23 mouse cellular contexts compared by ENCODE assay signal in genomic region chr12:6400591-6400990, GRCm38 (mm10).
A peak's percentile ranks its signal among the peaks of the same experiment; 100 is the strongest.
DNase-seq lines count a peak whose midpoint lies in the region; ATAC-seq and TF ChIP-seq lines count a peak whose summit lies in the region.
"Had no signal": no experiment of that assay in that cellular context is flagged by ENCODE, and none has a peak within 500 bp of the region (broad histone marks: within the 10 kb centered on the region; RNA-seq: fewer than 3 reads in every experiment).

No protein-coding gene starts in this region.

- peaks cover 4% of the 10 kb centered on the region; the same call in 1 of the 2 replicates for H3K4me1 ChIP-seq in forebrain, embryonic 16.5 days (replicated peaks; ENCODE audit: control insufficient read depth, insufficient read depth, low read length)
- no peaks in the 10 kb centered on the region; the same call in 1 of the 2 replicates for H3K4me1 ChIP-seq in forebrain, postnatal 0 days (ENCODE audit: insufficient read depth)
- H3K4me1 ChIP-seq in limb, embryonic 14.5 days (ENCODE audit: control insufficient read depth, insufficient read depth, low read length), result no peaks in the 10 kb centered on the region
- H3K4me1 ChIP-seq in limb, embryonic 10.5 days, result no peaks in the 10 kb centered on the region
- H3K4me1 ChIP-seq: embryonic facial prominence, embryonic 15.5 days; forebrain, embryonic 10.5 days; heart, embryonic 10.5 days had no signal

- peak overlapping the region; percentile 28; the same call in 1 of the 2 replicates for H3K27ac ChIP-seq in forebrain, embryonic 16.5 days (ENCODE audit: low read length)
- no peak overlapping the region for H3K27ac ChIP-seq in forebrain, postnatal 0 days (ENCODE audit: low read depth, low read length)
- H3K27ac ChIP-seq in limb, embryonic 14.5 days (replicated peaks; ENCODE audit: low read depth, low read length), result no peak overlapping the region
- no peak overlapping the region for H3K27ac ChIP-seq in limb, embryonic 10.5 days
- H3K27ac ChIP-seq: embryonic facial prominence, embryonic 15.5 days; forebrain, embryonic 10.5 days; heart, embryonic 10.5 days had no signal

- ATAC-seq in forebrain, embryonic 16.5 days, result no peak
- ATAC-seq in forebrain, postnatal 0 days, result no peak
- ATAC-seq in limb, embryonic 14.5 days (ENCODE audit: low FRiP score, low read depth), result no peak
- ATAC-seq: activated CD4-positive, CD25-positive, alpha-beta regulatory T cell, adult 4 months; hindbrain, embryonic 16.5 days; Patski had no signal

- no peaks in the 10 kb centered on the region for H3K27me3 ChIP-seq in forebrain, embryonic 16.5 days (replicated peaks; ENCODE audit: control insufficient read depth, insufficient read depth, low read length)
- no peaks in the 10 kb centered on the region for H3K27me3 ChIP-seq in forebrain, postnatal 0 days (ENCODE audit: insufficient read depth, low read length)
- H3K27me3 ChIP-seq in limb, embryonic 14.5 days (ENCODE audit: control insufficient read depth, insufficient read depth, low read length), result no peaks in the 10 kb centered on the region
- H3K27me3 ChIP-seq in limb, embryonic 10.5 days (ENCODE audit: low read depth, poor library complexity, severe bottlenecking), result no peaks in the 10 kb centered on the region
- H3K27me3 ChIP-seq: embryonic facial prominence, embryonic 15.5 days; Patski had no signal

- H3K4me2 ChIP-seq in forebrain, embryonic 16.5 days (ENCODE audit: low read length), result no peak overlapping the region
- no peak overlapping the region for H3K4me2 ChIP-seq in forebrain, postnatal 0 days (ENCODE audit: low read depth)
- no peak overlapping the region for H3K4me2 ChIP-seq in limb, embryonic 14.5 days (replicated peaks; ENCODE audit: low read depth, low read length, severe bottlenecking)
- H3K4me2 ChIP-seq: embryonic facial prominence, embryonic 15.5 days had no signal

- WGBS in forebrain, embryonic 16.5 days, result 39% methylated on average over 3 of the region's 3 CpGs
- 42% methylated on average over 3 of the region's 3 CpGs for WGBS in forebrain, postnatal 0 days
- 57% methylated on average over 3 of the region's 3 CpGs for WGBS in limb, embryonic 14.5 days
- 79% methylated on average over 3 of the region's 3 CpGs for WGBS in limb, embryonic 10.5 days

- H3K9me3 ChIP-seq in forebrain, embryonic 16.5 days (ENCODE audit: control insufficient read depth, low read length), result no peaks in the 10 kb centered on the region
- H3K9me3 ChIP-seq in forebrain, postnatal 0 days (ENCODE audit: low read length), result no peaks in the 10 kb centered on the region
- H3K9me3 ChIP-seq in limb, embryonic 14.5 days (ENCODE audit: control insufficient read depth, low read length), result no peaks in the 10 kb centered on the region
- no peaks in the 10 kb centered on the region for H3K9me3 ChIP-seq in limb, embryonic 10.5 days (replicated peaks)
- H3K9me3 ChIP-seq: embryonic facial prominence, embryonic 15.5 days; forebrain, embryonic 10.5 days; heart, embryonic 10.5 days had no signal

- no peak for TF ChIP-seq POLR2A in limb, embryonic 14.5 days (IDR thresholded peaks at IDR 0.05; ENCODE audit: borderline replicate concordance, extremely low read depth, insufficient read depth, insufficient read length)

- no peak overlapping the region for H3K4me3 ChIP-seq in forebrain, embryonic 16.5 days (replicated peaks; ENCODE audit: low read length)
- H3K4me3 ChIP-seq in forebrain, postnatal 0 days (ENCODE audit: low read depth, low read length), result no peak overlapping the region
- H3K4me3 ChIP-seq in limb, embryonic 14.5 days (replicated peaks; ENCODE audit: low read length), result no peak overlapping the region
- no peak overlapping the region for H3K4me3 ChIP-seq in limb, embryonic 10.5 days
- H3K4me3 ChIP-seq: embryonic facial prominence, embryonic 15.5 days; erythroblast, embryonic 14.5 days; forebrain, embryonic 10.5 days; heart, embryonic 10.5 days had no signal

- DNase-seq in cerebellum, postnatal 10 days, result peak; percentile 12 to 22
- DNase-seq in cerebellum, postnatal 14 days, result no peak
- no peak for DNase-seq in forebrain, postnatal 0 days
- peak; percentile 21 for DNase-seq in limb, embryonic 14.5 days (ENCODE audit: low spot score)
- DNase-seq in limb, embryonic 10.5 days (ENCODE audit: low spot score), result no peak
- DNase-seq in heart, postnatal 25 days (ENCODE audit: low spot score), result no peak
- DNase-seq: adrenal gland, postnatal 25 days; cerebellum, adult 11 months; cerebellum, adult 8-10 months; cerebellum, postnatal 36 days; gastrocnemius, postnatal 10 days; heart, adult 18-20 months; heart, postnatal 10 days; kidney, adult 11 months; kidney, adult 9 months had no signal

- H3K36me3 ChIP-seq in forebrain, embryonic 16.5 days (ENCODE audit: control insufficient read depth, insufficient read depth), result no peaks in the 10 kb centered on the region
- H3K36me3 ChIP-seq in forebrain, postnatal 0 days (ENCODE audit: insufficient read depth), result no peaks in the 10 kb centered on the region
- no peaks in the 10 kb centered on the region for H3K36me3 ChIP-seq in limb, embryonic 14.5 days (ENCODE audit: control insufficient read depth, insufficient read depth, low read length)
- no peaks in the 10 kb centered on the region for H3K36me3 ChIP-seq in limb, embryonic 10.5 days
- H3K36me3 ChIP-seq: embryonic facial prominence, embryonic 15.5 days; forebrain, embryonic 10.5 days; heart, embryonic 10.5 days had no signal

- intact Hi-C loops in heart, postnatal 25 days (cut with DNase I), result no loop called here

- no peak for TF ChIP-seq CTCF in forebrain, postnatal 0 days (IDR thresholded peaks at IDR 0.05; ENCODE audit: low read depth)

- no peak overlapping the region for H3K9ac ChIP-seq in forebrain, embryonic 16.5 days (replicated peaks; ENCODE audit: low read depth, low read length)
- no peak overlapping the region for H3K9ac ChIP-seq in forebrain, postnatal 0 days
- H3K9ac ChIP-seq in limb, embryonic 14.5 days (ENCODE audit: low read depth, low read length, severe bottlenecking), result no peak overlapping the region
- H3K9ac ChIP-seq: embryonic facial prominence, embryonic 15.5 days had no signal

Comparison
In these comparisons a context has a peak if more than half of its experiments do, and no peak if none do; other contexts are left out.
1. DNase-seq: peak in cerebellum, postnatal 10 days (2 of 2) and limb, embryonic 14.5 days (single experiment); none in cerebellum, postnatal 14 days (0 of 2), forebrain, postnatal 0 days (single experiment), limb, embryonic 10.5 days (single experiment) and heart, postnatal 25 days (single experiment).